Mouse (Mus musculus): ENCODE measurements around the gene Klf11.

The Klf11 gene

DNA sequence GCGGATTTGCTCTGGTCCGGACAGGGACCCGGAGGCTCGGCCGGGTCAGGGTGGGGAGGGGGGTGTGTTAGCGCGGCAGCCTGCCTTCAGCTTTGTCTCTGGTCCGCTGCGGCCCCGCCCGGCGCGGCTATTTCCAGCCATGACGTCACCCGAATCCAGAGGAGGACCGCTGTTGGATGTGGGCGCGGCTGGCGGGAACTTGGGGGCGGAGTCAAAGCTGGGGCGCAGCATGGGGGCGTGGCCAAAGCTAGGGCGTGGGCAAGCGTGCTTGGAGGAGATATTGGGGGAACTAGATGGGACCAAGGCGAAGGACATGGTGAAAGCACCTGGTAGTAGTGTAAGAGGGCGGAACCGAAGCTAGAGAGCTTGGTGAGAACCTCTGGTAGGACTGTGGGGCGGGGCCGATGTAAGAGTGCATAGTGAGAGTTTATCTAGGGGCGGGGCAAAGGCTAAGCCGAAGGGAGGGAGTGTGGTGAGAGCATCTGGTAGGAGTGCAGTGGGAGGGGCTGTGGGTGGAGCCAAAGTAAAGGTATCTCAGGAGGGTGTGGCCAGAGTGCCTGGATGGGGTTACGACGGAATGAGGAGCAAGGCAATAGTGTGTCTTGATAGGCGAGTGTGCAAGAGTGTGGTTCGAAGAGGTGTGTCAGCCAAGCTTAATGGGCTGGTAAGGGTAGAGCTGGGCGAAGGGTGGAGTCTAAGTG, 718 bp downstream of the Klf11 start:
- in situ Hi-C loops (cut with MboI; ENCODE audit: unreplicated experiment in 2 of 2): no loop called here

DNA sequence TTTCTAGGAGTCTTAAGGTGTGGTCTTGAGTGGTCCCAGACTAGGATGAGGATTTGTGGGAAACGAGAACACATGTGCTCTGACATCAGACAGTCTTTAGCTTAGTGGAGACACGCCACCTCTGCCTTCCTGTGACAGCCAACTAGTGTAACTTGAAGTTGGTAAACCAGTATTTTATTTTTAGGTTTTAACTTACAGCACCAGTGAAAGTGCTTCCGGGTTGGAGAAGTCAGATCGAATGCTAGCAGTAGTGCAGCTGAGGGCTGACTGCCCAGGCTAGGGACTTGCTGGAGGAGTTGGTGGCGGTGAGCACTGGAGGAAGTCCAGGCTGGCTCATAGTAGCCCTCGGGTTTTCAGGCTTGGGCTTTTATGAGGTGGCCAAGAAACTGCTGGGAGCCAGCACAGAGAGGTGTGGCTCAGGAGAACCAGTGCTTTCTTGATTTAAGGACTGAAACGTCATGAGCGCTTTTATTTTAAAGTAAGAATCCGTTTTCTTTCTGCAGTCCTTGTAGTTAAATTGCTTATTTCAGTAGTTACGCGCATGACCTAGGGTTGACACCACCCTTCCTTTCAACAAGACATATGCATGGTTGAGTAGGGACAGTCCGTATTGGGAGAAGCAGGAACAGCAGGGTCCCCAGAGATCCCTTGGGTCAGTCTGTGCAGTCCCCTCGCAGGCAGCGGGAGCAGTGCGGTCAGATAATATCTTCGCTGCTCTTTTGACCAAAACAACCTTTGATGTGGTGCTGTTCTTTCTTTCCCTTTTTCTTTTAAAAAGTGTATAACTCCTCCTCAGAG, 3.2 kb downstream of the Klf11 start:
- in situ Hi-C loops (cut with MboI; ENCODE audit: unreplicated experiment in 2 of 2): no loop called here

DNA sequence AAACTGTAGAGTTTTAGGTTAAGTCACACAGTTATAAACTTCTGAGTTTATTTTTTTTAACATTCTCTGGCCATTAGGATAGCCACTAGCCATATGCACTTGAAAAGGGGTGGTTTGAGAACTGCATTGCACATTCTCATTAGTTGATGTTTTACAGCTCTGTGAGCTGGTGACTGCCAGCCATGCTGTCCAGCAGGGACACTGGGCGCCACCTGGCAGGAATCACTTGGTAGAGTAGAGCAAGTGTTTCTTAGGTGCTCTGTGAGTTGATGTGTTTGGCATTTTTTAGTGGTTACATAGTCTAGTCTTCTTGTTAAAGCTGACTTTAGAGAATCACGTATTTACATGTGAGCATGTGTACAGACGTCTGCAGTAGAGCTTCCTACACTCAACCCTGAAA, 5.4 kb downstream of the Klf11 start:
- in situ Hi-C loops (cut with MboI; ENCODE audit: unreplicated experiment in 2 of 2): no loop called here

DNA sequence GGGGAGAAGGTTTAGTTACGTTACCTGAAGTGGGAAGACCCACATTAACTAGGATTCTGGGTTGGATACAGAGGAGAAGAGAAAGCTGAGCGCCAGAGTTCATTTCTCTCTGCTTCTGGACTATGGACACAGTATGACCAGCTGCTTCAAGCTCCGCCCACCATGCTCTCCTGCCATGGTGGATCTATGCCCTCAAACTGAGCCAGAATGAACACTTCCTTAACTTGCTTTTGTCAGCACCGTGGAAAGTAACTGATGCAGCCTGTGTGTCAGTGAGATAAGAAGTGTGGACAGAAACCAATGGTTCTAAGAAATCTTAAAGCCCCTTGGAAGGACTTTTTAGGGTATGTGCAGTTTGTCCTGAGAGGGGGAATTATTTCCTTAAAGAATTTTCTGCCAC, 7.9 kb downstream of the Klf11 start:
- in situ Hi-C loops (cut with MboI; ENCODE audit: unreplicated experiment in 2 of 2): no loop called here

DNA sequence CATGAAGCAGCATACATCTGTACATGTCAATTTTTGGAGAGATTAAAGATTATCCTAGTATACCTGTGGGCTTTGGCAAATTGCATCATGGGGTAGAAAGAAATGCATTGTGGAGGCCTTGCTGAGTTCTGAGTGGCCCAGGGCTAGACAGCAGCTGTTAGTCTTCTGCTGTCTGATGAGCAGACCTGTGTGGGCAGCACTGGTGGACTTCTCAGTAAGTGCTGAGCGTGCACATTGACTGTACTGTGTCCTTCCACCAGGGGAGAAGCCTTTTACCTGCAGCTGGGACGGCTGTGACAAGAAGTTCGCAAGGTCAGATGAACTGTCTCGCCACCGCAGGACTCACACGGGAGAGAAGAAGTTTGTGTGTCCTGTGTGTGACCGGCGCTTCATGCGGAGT, 8.8 kb downstream of the Klf11 start:
- in situ Hi-C loops (cut with MboI; ENCODE audit: unreplicated experiment in 2 of 2): no loop called here

DNA sequence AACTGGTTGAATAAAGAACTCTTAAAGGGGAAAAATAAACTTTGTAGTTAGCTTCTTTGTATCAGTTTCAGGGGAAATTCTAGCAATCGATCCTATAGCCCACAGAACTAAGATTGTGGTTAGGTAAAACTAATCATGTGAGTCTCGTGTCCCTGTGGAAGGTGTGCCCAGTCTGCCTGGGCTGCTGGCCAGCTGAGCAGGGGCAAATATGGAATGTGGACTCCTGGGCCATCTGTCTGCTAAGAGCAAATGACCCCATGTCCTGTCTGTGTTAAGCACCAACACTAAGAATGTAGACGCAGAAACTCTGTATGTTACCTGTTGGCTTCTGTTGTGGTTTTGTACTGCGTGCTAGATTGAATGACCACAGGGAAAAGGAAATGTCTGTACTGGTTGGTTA, 10.0 kb downstream of the Klf11 start:
- in situ Hi-C loops (cut with MboI; ENCODE audit: unreplicated experiment in 2 of 2): no loop called here

DNA sequence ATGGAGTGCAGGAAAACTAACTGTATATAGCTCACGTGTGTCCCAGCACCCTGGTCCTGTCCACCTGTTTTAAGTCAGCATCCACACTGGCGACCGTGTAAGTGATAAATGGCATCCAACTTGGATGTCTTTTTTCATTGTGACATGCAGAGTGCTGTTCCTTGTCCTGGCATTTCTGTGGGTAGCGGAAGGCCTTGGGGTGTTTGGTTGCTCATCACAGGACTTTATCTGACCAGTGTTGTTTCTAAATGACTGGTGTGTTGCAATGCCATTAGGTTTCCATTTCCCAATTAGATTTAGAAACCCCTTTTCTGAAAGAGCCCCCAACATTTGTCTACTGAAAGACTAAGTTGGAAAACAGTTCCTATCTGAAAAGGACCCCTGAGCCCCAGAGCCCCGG, 11.1 kb downstream of the Klf11 start:
- in situ Hi-C loops (cut with MboI; ENCODE audit: unreplicated experiment in 2 of 2): no loop called here

DNA sequence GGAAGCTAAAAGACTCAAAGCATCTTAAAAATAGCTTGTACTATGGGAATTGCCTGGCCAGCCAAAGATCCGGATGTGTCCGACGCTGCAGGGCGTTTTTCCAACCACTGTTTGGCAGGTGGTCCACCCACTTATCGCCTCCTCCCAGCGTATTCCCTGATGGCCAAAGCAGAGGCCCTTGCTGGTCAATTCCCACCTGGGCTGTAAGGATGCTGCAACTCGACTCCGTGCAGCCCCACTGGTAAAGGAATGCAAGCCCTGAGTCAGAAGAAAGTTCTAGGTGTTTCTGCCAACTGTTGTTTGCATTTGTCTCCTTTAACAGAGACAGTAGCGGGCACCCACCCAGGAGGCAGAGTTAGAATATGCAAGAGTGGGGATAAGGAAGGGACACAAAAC, 29.0 kb downstream of the Klf11 start:
- in situ Hi-C loops (cut with MboI; ENCODE audit: unreplicated experiment in 2 of 2): no loop called here

DNA sequence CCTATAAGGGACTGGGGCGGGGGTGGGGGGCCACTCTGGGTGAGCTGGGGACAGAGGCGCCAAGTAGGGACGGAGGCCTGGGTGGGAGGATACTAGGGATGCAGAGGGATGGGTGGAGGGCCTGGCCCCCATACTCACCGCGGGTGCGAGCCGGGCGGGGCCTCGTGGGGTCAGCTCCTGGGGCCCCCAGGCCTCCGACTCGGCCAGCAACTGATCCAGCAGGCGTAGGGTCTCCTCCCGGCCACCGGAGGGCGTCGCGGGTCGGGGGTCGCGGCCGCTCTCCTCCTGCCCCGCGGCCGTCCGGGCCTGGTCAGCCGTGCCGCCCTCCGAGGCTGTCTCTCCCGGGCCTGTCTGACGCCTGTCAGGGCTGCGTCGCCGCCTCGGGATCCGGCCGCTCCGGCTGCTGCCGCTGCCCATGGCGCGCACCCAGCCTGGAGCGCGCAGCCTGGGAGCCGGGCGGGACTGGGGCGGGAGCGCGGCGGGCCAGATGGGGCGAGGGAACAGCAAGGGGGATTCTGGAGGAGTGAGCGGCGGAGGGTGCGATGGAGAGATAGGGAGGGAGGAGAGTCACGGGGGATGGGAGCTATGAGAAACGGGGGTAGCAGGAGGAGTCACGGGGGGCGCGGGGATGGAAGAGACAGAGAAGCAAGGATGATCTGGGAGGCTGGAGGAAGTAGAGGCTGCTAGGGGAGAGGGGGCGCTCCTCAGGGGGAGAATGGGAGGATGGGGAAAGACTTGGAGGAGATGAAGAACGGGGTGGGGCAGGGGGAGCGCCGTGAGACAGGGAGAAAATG, 29.6 kb downstream of the Klf11 start:
- in situ Hi-C loops (cut with MboI; ENCODE audit: unreplicated experiment in 2 of 2): no loop called here

DNA sequence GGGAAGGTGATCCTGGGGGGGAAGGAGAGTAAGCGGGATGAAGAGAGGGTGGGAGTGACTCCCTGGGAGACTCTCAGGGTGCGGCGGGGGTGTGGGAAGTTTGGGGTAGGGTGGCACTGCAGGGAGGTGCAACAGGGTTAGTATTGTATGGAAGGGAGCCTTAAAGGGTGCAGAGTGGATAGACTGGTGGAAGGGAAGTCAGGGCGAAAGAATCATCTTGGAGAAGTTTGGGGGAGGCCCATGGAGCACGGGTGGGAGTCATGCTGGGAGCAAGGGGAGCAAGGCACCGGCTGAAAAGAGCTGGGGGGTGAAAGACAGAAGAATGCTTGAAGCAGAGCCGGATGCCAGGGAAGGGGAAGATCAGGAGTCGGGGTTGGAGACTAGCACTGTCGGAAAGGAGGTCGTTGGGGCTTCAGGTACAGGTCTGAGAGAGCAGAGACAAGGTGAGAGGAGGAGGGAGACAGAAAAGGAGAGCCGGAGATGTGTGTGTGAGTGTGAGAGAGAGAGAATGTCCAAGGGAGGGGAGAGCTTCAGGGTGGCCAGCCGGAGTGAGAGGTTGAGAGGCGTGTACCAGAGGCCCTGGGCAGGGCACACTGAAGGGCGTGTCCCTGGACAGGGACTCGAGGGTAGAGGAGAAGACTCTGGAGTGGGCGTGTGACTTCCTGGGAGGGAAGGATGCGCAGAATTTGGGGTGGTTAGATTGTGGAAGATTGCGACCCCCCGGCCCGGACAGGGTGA, 30.4 kb downstream of the Klf11 start, which contains the start of gene Cys1:
TSS of gene Cys1 (minus strand) at position 528 of the 738 bp plus-strand sequence.
- in situ Hi-C loops (cut with MboI; ENCODE audit: unreplicated experiment in 2 of 2): no loop called here

DNA sequence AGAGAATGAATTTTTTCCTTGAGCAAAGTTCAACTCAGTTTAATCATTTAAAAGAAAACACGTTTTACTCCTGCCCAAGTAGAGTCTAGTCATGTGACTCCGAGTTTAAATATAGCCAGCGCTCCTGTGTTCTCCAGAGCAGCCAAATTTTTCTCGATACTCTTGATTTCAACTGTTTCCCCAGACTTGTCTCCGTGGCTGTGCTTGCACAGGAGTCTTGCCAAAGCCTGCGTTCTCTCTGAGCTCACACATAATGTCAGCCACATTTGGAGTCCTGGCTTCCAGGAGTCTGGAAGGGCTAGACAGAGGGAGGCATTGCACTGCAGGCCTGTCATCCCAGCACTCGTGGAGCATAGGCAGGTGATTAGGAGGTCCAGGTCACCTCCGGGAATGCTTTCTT, 31.5 kb downstream of the Klf11 start:
- in situ Hi-C loops (cut with MboI; ENCODE audit: unreplicated experiment in 2 of 2): no loop called here

DNA sequence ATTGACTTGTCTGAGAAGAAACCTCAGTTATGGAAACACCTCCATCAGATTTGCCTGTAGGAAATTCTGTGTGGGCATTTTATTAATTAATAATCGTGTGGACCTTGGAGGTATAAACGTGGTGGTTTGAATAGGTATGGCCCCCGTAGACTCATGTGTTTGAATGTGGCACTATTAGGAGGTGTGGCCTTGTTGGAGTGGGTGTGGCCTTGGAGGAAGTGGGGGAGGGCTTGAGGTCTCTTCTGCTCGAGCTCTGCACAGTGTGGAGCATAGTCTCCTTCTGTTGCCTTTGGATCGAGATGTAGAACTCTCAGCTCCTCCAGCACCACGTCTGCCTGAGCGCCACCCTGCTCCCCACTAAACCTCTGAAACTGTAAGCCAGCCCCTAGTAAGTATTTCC, 32.4 kb downstream of the Klf11 start:
- in situ Hi-C loops (cut with MboI; ENCODE audit: unreplicated experiment in 2 of 2): no loop called here

DNA sequence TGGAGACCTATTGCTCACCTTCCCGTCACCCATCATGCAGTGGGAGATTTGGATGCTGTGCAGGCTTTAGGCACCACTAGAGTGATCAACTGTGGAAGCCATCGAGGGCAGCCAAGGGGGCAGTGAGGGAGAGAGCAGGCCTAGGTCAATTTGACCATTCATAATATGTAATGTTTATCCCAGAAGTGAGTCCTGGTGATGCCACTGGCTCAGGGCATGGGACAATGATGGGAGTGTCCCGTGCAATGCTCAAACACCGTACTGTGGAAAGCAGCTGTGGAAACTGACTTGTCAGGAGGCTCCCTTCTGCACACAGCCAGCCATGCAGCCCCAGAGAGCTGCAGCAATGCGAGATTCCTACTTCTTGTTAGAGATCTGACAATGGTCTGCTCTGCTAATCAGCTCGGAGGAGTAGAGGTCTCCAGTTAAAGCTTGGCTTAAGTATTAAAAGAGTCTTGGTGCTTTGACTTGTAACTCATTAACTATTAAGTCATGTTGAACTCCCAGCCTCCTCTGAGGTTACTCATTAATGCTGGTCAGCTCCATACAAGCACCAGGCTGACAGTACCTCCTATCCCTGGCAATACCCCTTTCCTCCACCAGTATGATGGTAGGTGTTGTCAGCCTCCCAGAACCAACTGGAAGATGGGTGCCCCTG, 35.1 kb downstream of the Klf11 start:
- in situ Hi-C loops (cut with MboI; ENCODE audit: unreplicated experiment in 2 of 2): no loop called here

DNA sequence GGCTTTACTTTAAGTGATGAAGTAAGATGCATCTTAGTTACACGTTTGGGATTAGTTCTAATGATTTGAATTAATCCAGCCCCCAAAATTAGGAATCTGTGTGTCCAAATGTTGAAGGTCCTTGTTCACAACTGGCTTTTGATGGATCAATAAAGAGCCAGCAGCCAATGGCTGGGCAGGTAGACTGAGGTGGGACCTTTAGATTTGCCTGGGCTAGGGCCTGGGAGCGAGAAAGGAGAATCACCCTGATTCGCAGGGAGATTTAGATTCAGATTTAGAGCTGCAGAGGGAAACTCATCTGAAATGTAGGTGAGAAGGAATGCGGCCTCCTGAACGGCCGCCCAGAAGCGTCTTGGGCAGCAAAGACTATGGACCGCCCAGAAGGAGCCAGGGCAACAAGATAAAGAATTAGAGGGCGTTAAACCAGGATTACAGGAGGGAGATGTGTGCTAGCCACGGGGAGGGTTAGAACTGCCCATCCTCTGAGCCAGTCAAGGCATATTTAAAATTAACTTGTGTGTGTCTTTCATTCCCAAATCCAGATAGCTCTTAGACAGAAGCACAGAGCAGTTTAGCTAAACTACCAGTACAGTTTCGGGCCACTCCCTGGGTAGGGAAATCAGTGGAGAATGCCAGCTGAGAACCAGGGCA, 35.7 kb downstream of the Klf11 start:
- in situ Hi-C loops (cut with MboI; ENCODE audit: unreplicated experiment in 2 of 2): no loop called here

DNA sequence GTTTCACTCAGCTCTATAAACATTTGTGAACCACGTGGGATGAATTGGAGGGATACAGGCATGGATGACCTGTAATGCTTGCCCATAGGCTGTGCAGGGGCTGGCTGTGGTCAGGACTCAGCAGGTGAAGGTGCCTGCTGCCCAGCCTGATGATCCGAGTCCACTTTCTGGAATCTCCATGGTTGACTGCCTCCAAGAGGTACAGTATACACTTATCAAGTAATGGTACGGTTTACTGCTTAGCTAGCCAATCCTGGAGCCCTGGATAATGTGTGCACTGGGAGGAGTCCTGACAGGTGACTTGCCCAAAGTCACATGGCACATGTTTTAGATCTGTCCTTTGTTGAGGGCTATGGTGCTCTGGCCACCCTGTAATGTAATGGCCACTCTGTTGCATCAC, 39.3 kb downstream of the Klf11 start:
- in situ Hi-C loops (cut with MboI; ENCODE audit: unreplicated experiment in 2 of 2): loop anchor here (10.0 kb wide), 2 partner anchors 86 to 1604 kb away; no protein-coding TSS in a partner anchor

DNA sequence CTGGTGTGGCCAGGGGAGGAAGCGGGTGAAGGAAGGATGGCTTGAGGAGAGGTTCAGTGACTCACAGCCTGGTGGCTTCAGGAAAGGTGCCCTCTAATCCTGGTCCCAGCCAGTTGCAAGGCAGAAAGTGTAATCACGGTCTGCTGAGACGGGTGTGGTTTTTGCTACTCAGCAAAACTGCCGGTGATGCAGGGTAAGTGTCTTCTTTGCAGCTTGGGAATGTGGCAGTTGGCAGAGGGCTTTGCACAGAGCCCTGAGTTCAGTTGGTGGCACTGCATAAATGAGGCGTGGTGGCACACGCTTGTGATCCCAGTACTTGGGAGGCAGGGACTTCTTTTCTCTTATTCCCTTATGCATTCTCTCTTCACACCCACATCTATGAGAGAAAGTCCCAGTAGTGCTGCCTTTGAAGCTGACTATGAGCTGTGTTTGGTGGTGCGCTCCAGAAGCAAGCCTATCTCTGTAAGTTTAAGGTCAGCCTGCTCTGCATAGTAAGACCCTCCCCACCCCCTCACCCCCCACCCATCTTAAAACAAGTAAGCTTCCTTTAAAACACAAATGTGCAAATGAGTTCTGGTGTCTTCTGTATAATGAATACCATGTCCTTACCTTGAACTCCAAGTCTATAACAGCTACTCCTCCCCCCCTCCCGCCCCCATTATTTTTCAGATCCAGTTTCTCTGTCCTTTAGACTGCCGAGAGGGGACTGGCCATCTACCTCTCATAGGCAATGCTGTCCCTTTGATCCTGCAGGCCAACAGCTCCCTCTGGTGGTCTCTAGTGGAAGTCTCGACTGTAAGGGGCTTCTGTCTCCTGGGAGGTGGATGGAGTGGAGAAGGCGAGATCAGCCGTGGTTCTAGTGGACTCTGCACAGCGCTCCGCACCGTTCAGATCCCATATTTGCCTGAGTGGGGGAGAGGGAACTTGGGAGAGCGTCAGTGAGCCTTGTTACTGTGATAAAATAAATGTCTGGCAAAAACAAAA, 45.7 kb downstream of the Klf11 start:
- in situ Hi-C loops (cut with MboI; ENCODE audit: unreplicated experiment in 2 of 2): loop anchor here (5.0 to 10.0 kb wide), 5 partner anchors 92 to 1598 kb away; no protein-coding TSS in a partner anchor

DNA sequence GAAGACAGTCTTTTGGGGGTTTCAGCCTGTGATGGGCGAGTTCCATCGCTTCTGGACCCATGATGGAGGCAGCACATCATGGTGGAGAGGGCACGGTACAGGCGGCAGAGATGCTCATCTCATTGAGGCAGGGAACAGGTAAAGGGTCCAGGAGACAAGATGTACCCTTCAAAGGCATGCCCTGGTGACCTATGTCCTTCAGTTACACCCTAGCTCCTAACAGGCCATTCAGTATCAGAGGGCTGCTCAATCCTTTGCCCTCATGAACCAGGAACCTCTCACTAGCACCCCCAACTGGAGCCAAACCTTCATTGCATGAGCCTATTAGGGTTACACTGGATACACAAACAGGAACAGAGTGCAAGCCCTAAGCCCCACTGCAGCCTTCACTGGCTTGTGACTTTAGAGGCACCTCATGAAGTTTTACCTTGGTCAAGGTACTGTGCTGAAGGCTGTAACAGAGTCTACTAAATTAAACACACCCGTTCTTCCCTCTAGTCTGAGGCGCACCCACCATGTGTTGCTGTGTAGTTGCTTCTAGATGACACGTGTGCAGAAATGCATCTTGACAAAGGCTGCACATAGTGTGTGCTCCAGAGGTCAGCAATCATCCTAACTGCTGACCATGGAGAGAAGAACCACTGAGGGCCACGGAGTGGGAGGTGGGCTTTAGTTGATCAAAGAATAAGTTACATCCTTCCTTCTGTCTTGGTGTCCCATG, 46.6 kb downstream of the Klf11 start:
- in situ Hi-C loops (cut with MboI; ENCODE audit: unreplicated experiment in 2 of 2): loop anchor here (5.0 to 10.0 kb wide), 5 partner anchors 93 to 1597 kb away; no protein-coding TSS in a partner anchor

DNA sequence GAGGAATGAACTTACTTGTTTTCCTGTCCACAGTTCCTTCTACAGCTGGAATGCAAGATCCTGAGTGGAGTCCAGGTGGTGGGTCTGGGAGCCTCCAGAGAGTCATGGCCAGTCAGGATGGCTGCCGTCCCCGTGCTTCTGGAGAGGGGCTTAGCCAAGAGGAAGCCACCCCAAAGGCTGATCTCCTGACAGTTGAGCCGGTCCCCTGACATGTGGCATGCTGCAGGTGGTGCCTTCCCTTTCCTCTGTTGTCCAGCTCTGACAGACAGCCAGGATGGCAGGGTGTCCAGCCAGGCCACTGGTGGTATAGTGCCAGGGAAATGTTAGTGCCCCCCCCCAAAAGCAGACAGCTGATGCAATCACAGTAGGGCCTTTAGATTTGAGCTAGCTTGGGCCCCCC, 47.4 kb downstream of the Klf11 start:
- in situ Hi-C loops (cut with MboI; ENCODE audit: unreplicated experiment in 2 of 2): loop anchor here (5.0 to 10.0 kb wide), 5 partner anchors 94 to 1596 kb away; no protein-coding TSS in a partner anchor
